Mouse (Mus musculus): ENCODE data around the gene Gm12248.

DNA sequence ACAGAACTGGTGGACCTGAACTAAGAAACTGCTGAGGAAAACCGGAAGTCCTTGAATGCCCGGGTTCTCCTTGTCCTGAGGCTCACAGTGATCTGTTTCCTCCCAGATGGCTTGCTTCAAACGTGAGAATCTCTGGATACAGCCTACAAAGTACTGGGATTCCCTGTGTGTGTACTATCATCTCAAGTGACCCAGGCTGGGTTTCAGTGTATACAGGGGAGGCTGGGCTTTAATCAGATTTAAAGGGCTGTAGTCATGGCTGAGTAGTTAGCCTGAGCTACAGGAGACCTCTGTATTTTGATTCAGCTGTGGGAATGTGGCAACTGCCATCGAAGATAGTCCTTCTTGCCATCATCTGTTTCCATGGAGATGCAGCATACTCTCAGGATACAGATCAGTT, 15.7 kb downstream of the Gm12248 start:
- TF ChIP-seq CTCF (IDR thresholded peaks at IDR 0.05; ENCODE audit: low read depth) (no peak), EP300 (IDR thresholded peaks at IDR 0.05; ENCODE audit: low read depth) (no peak)
